Mouse (Mus musculus) neutrophil, adult 83 days (primary cell): Measurements from ENCODE around the gene Pdcd7. TPM values are rescaled to one million over a fixed set of nuclear protein-coding genes. Genes with fewer than 3 reads are reported as not detected.

Experiments used
- total RNA-seq, 2 experiments: library from RNA; stranded (reverse); gene quantifications; one replicate each; pipeline ENCODE4 v1.2.4; 2023

Gene Pdcd7
- total RNA-seq, result 10 to 100 TPM; 12.4 to 17.0 TPM

GRCm38 (mm10) chr9:65345854-65346475 is at the start of gene Pdcd7:
TSS of gene Pdcd7 (plus strand) at chr9:65346104.

GRCm38 (mm10) chr9:65360641-65361448 is 14.9 kb downstream of the Pdcd7 start, which contains the start of gene Ubap1l:
TSS of gene Ubap1l (plus strand) at chr9:65361041.

GRCm38 (mm10) chr9:65391613-65391964 is 45.7 kb downstream of the Pdcd7 start, which contains the start of gene Kbtbd13:
TSS of gene Kbtbd13 (minus strand) at chr9:65391652.

DNA sequence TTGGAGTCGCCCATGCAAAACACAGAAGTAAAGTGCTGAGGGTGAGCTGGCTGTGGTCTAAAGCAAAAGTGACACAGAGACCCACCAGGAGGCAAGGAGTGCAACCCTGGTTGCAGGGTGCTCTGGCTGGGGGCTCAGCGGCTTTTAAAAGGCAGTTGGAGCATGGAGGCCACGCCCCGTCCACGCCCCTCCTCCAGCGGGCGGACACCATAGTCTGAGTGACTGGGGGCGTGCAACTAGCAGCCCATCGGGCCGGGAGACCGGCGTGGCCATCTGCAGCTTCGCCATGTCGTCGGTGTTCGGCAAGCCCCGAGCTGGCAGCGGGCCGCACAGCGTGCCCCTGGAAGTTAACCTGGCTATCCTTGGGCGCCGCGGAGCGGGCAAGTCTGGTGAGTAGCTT is 52.4 kb downstream of the Pdcd7 start, which contains the start of gene Rasl12:
Rasl12 (plus strand) TSS at position 228 of the 400 bp plus-strand sequence.

Other genes starting within 250 kb of the Pdcd7 start
- under 1 TPM; 0.44 to 0.51 TPM for gene Igdcc4, start 244.6 kb upstream of the Pdcd7 start, total RNA-seq
- gene Igdcc3, start 204.9 kb upstream of the Pdcd7 start, total RNA-seq, result not detected
- 1 to 10 TPM; 4.1 to 5.0 TPM for gene Parp16, start 150.8 kb upstream of the Pdcd7 start, total RNA-seq
- not detected for gene Cilp, start 80.9 kb upstream of the Pdcd7 start, total RNA-seq
- 10 to 100 TPM; 17.7 to 19.9 TPM for gene Clpx, start 51.8 kb upstream of the Pdcd7 start, total RNA-seq
- gene Ubap1l, start 14.9 kb downstream of the Pdcd7 start, total RNA-seq, result under 1 TPM in 1 of 2 experiments, not detected in 1; 0.86 TPM
- gene Kbtbd13, start 45.5 kb downstream of the Pdcd7 start, total RNA-seq, result not detected
- not detected for gene Rasl12, start 52.4 kb downstream of the Pdcd7 start, total RNA-seq
- not detected for gene Slc51b, start 76.9 kb downstream of the Pdcd7 start, total RNA-seq
- 1 to 10 TPM; 6.0 to 8.0 TPM for gene Mtfmt, start 89.7 kb downstream of the Pdcd7 start, total RNA-seq
- gene Spg21, start 114.8 kb downstream of the Pdcd7 start, total RNA-seq, result 10 to 100 TPM; 68.9 to 73.7 TPM
- gene Ankdd1a, start 174.1 kb downstream of the Pdcd7 start, total RNA-seq, result under 1 TPM in 1 of 2 experiments, not detected in 1; 0.24 TPM
- gene Plekho2, start 233.9 kb downstream of the Pdcd7 start, total RNA-seq, result 100 to 1,000 TPM; 166 to 167 TPM
- gene Pif1, start 241.1 kb downstream of the Pdcd7 start, total RNA-seq, result 10 to 100 TPM; 13.5 to 13.9 TPM